Mouse (Mus musculus) thymus, adult 18-20 months (tissue): Measurements from ENCODE around the gene Chchd10.
"Not testable (repeated sequence)": the region's sequence is repeated elsewhere in the genome, so short reads cannot be mapped to it uniquely, and the experiment has no call there.

ENCODE experiments used
- DNase-seq, 2 experiments: peaks; one replicate each; pipeline ENCODE4 v3.0.0; 2022; ENCODE audit warnings: mixed read lengths in 2 of 2

Chchd10 gene

GRCm38 (mm10) chr10:75932891-75933290 lies at the start of gene Chchd10:
Gene Chchd10, plus strand, starts transcription at chr10:75933130.
- no peak for DNase-seq

DNA sequence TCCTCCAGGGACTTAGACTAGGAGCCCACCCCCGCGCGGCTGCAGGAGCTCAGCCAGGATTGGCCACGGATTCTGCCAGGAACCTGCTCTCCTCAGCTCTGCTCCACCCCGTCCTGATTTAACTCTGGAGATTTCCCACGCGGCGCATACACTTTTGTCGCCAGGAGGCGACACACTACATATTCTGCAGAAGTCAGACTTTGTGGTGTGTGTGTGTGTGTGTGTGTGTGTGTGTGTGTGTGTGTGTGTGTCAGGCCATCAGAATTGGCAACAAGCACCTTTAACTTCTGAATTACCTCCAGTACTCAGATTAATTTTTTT lies 49.7 kb upstream of the Chchd10 start:
- peak; percentile 36 to 42 for DNase-seq

- no peak for DNase-seq
Observed at GRCm38 (mm10) chr10:75884742-75885141, 48.2 kb upstream of the Chchd10 start.

GRCm38 (mm10) chr10:75887504-75887903 lies 45.4 kb upstream of the Chchd10 start:
- not testable (repeated sequence) for DNase-seq

- no peak for DNase-seq
Observed at GRCm38 (mm10) chr10:75889406-75890153, 43.4 kb upstream of the Chchd10 start.

DNA sequence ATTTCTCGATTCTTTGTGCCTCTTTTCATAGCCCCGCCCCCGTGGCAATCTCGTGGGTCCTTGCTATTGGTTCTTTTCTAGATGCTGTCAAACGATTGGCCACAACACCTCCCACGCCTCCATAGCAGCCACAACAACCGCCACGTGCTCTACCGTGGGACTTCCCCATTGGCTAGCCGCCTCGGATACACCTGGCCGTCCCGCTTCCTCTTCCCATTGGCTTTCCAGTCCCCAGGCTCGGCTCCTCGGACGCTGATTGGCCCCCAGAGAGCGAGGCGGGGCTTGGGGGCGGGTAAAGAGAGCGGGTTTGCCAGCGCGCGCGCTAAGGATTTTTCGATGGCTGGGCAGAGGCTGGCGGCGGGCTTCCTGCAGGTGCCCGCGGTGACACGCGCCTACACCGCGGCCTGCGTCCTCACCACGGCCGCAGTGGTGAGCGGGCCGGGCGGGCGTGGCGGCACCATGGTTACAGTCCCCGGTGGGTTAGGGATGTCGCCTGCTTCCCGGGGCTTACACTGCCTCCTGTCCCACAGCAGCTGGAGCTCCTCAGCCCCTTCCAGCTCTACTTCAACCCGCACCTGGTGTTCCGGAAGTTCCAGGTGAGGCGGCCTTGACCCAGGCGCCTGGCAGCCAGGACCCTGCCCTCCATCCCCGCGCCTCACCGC lies 39.7 kb upstream of the Chchd10 start, which contains the start of gene Derl3:
TSS of gene Derl3 (plus strand) at position 325 of the 662 bp plus-strand sequence.
- DNase-seq = peak; percentile 92 to 96

GRCm38 (mm10) chr10:75894601-75895000 lies 38.3 kb upstream of the Chchd10 start:
- DNase-seq = no peak

GRCm38 (mm10) chr10:75895730-75896129 lies 37.2 kb upstream of the Chchd10 start:
- DNase-seq = no peak

DNA sequence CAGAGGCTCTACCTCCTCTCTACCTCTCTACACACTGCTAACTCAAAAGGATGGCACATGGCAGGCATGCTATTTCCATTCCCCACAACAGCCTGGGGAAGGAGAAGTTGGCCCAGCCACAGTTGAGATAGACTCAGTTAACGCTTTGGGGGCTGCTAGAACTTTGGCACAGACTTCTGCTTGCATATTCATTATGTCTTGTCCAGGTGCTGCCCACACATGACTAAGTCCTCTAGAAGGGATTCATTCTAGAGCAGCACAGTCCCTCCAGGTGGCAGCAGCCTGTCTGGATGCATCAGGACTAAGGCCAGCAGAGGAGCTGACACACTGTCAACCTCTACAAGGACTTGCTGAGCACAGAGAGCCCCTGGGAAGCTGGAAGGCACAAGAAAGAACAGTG lies 36.7 kb upstream of the Chchd10 start:
- DNase-seq = no peak

DNA sequence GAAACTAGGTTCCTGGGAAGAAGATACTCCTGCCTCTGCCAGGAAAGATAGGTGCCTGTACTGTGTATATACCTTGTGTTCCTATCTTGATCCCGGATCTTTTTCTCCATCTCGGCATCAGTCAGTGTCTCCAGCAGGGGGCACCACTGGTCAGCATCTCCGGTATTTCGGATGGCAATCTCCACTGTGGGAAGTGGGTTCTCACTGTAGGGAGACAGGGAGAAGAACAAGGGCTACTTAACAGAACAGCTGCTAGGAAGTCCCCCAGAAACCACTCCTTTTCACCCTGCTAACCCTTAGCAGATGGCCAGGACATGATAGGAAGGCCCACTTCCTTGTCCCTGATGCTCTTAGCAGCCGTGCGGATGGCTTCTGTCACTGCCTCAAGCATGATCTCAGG lies 35.6 kb upstream of the Chchd10 start:
- no peak for DNase-seq

GRCm38 (mm10) chr10:75898039-75898564 lies 34.8 kb upstream of the Chchd10 start:
- DNase-seq = no peak

DNA sequence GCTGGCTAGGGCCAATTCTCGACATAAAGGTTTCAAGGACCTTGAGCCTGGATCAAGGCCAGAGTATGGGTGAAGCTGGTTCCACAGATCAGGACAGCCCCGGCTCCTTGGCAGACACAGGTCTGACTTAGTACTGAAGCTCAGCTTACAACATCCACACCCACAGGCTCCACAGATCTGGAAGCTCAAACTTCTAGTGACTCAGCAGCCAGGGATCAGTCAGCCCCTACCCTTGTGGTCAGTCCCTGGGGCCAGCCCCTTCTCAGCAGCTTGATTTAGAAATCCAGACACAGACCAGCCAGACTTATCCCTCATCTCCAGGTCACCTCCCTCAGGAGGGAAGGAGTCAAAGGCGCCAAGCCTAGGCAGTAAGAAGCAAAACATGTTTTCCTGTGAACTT lies 34.1 kb upstream of the Chchd10 start:
- DNase-seq = no peak

DNA sequence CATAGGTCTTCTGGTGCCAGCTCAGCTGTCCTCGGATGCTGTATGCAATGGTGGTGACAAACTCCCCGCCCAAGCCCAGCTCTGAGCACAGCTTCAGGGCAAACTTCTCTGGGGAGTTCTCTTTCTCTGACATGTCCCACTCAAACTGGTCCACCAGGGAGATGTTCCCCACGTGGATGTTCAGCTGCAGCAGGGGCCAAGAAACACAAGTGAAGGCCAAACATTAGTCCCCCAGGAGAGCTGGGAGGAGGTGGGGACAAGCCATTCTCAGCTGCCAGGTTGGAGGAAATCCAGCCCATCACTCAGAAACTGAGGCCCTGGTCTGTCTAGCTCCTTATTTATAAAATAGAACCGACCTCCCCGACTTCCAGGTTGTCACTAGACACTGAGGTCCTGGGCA lies 28.5 kb upstream of the Chchd10 start:
- no peak for DNase-seq

DNA sequence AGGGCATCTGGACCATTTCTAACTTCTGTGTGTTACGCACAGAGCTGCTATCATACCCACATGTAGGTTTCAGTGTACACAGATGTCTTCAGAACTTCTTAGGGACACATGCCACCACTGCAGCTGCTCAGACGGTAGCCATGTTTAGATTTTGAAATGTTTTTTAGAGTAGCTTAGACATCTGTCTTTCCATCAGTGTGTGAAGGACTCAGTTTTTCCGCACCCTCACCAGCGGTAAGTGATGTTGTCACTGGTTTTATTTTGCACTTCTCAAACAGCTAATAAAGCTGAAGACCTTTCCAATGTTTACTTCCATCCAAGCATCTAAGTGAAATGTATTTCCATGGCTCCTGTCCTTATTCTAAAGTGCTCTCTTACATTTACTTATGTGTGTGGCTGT lies 26.0 kb upstream of the Chchd10 start:
- no peak for DNase-seq

DNA sequence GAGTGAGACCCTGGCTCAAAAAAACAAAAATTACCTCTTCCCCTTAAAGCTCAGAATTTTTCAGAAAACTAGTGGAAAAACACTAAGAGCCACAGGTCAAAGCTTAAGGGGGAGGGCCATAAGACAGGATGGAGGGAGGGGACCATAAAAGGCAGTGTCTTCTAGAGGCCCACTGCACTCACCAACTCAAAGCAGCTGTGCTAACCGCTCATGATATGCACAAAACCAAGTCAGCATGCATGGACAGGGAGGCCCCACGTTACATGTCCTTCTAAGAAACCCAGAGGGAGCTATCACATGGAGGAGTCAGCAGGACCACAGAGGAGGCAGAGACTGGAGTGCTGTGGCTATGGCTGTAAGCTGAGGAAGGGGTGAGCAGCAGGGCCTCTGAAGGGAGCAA lies 22.2 kb upstream of the Chchd10 start:
- no peak for DNase-seq

- no peak for DNase-seq
Observed at GRCm38 (mm10) chr10:75913013-75913589, 19.8 kb upstream of the Chchd10 start.

- no peak for DNase-seq
Observed at GRCm38 (mm10) chr10:75915557-75915956, 17.4 kb upstream of the Chchd10 start.

- DNase-seq = no peak
Observed at GRCm38 (mm10) chr10:75916840-75917239, 16.1 kb upstream of the Chchd10 start.

DNA sequence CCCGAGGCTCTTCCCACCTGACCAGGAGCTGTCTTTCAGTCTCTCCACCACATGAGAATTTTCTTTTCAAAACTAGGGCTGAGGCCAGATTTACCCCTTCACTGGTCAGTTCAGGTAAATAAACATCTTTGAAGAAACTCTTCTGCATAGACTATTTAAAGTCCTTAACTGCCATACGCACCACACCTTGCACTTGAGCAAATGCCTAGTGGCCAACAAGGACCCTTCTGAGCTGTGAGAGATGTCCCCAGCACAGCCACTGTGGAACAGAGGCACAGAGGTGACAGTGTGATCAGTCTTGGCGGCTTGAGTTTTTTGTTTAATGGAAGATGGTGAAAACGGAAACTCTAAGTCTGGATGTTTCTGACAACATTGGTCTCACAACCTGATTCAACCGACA lies 13.9 kb upstream of the Chchd10 start:
- no peak for DNase-seq

- peak; percentile 87 to 90 for DNase-seq
Observed at GRCm38 (mm10) chr10:75921026-75921725, 11.8 kb upstream of the Chchd10 start, which contains the start of gene Smarcb1. Gene Smarcb1, minus strand, starts transcription at chr10:75921617.

DNA sequence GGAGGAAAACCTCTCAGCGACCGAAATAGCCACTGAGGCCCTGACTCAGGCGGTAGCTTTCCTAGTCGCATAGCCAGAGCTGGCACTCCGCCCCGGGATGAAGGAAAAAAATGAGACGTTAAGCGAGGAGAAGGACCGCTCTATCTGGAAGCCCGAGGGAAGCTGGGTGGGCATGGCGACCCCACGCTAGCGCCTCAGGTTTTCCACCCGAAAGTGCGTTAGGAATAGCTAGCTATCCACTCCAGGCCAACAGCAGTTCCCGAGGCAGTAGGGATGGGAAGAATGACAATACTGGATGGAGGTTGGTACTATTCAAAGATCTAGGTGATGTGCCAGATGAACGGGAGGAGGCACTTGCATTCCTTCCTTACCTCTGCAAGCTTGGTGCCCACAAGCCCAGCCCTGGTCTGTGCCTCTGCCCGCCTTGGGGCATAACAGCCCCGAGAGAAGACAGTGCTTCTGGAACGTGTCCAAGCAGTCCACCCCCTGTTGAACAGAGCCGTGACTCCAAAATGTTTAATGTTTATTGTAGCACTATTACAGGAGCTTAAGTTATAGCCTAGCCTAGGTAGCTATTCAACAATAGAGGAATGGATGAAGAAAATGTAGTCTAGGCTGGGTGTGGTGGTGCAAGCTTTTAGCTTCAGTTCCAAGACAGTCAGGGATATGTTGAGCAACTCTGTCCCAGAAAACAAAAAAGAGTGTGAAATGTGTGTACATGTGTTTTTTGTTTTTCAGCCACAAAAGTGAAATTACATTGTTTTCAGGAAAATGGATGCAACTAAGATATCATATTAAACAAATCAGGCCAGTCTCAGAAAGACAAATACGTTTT lies 11.0 kb upstream of the Chchd10 start:
- DNase-seq = peak in 1 of 2 experiments; percentile 28

DNA sequence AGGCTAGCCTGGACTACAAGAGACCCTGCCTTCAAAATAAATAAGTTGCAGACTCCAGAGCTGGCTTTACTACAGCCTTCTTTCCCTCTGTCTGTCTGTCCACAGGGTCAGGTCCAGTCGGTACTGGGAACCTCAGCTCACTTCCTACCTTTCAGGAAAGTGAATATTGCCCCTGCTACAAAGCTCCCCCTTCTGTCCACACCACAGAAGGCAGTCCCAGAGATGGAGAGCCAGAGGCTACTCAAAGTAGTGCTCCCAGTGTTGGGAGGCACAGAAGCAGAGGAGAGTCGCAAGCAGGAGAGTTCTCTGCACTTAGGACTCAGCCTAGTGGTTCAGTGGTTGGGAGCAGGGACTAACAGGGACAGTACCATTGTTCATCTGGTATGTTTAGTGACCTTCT lies 8.6 kb upstream of the Chchd10 start:
- no peak for DNase-seq
